Mouse (Mus musculus) common myeloid progenitor, adult 5-6 weeks (primary cell): ENCODE data around the gene Olfr550. TPM values are rescaled to one million over a fixed set of nuclear protein-coding genes. Genes with fewer than 3 reads are reported as not detected.

Source experiments
- total RNA-seq: library from RNA; stranded (forward); fragments of 200-1000, 187-1606 nt; gene quantifications from 2 replicates; pipeline ENCODE4 v1.2.3, GENCODE M21; 2017

Olfr550 gene
- total RNA-seq, 1 experiment from 2014 or later, result 0.23 TPM

Other genes with a start within 250 kb of the Olfr550 start
- 809 and 867 TPM in 2 replicates for gene Rrm1, start 129.7 kb upstream of the Olfr550 start, total RNA-seq
- gene Olfr543, start 89.8 kb upstream of the Olfr550 start, total RNA-seq, result not detected in 2 replicates
- not detected in 2 replicates for gene Olfr544, start 83.1 kb upstream of the Olfr550 start, total RNA-seq
- gene Olfr545, start 71.9 kb upstream of the Olfr550 start, total RNA-seq, result not detected in 2 replicates
- not detected in 2 replicates for gene Olfr547, start 36.7 kb upstream of the Olfr550 start, total RNA-seq
- not detected in 2 replicates for gene Olfr548-ps1, start 30.5 kb upstream of the Olfr550 start, total RNA-seq
- gene Olfr549, start 21.6 kb upstream of the Olfr550 start, total RNA-seq, result not detected in 2 replicates
- 31.7 and 33.6 TPM in 2 replicates for gene Trim21, start 6.0 kb upstream of the Olfr550 start, total RNA-seq
- not detected in 2 replicates for gene Olfr551, start 20.4 kb downstream of the Olfr550 start, total RNA-seq
- not detected in 2 replicates for gene Olfr552, start 26.3 kb downstream of the Olfr550 start, total RNA-seq
- gene Olfr553, start 46.8 kb downstream of the Olfr550 start, total RNA-seq, result not detected in 2 replicates
- not detected in 2 replicates for gene Olfr554, start 67.0 kb downstream of the Olfr550 start, total RNA-seq
- gene Olfr555, start 87.4 kb downstream of the Olfr550 start, total RNA-seq, result not detected in 2 replicates
- gene Olfr556, start 93.5 kb downstream of the Olfr550 start, total RNA-seq, result not detected in 2 replicates
- gene Trim68, start 115.9 kb downstream of the Olfr550 start, total RNA-seq, result 8.2 and 10.7 TPM in 2 replicates
- not detected in 2 replicates for gene Olfr557, start 124.5 kb downstream of the Olfr550 start, total RNA-seq
- 0.14 TPM in 1 of 2 replicates, not detected in the other for gene Olfr558, start 130.8 kb downstream of the Olfr550 start, total RNA-seq
- gene Olfr33, start 147.6 kb downstream of the Olfr550 start, total RNA-seq, result not detected in 2 replicates
- gene Olfr559, start 156.0 kb downstream of the Olfr550 start, total RNA-seq, result not detected in 2 replicates
- not detected in 2 replicates for gene Olfr560, start 187.9 kb downstream of the Olfr550 start, total RNA-seq
- not detected in 2 replicates for gene Olfr78, start 188.0 kb downstream of the Olfr550 start, total RNA-seq
- not detected in 2 replicates for gene Olfr561, start 199.8 kb downstream of the Olfr550 start, total RNA-seq
- gene Olfr564, start 232.0 kb downstream of the Olfr550 start, total RNA-seq, result not detected in 2 replicates